Mouse (Mus musculus) midbrain, embryonic 11.5 days (tissue): ENCODE results near the gene Dag1. TPM values are rescaled to one million over a fixed set of nuclear protein-coding genes. Genes with fewer than 3 reads are reported as not detected.

ENCODE experiments used
- ATAC-seq: fragments of 200-750 bp; cut with Nextera tagmentation; 2 replicates; pipeline ENCODE4 v1.8.0; 2017; ENCODE audit warnings: moderate TSS enrichment, moderate library complexity; ENCODE audit not compliant: low FRiP score
- DNase-seq: peaks from one replicate; pipeline ENCODE4 v3.0.0; 2015; ENCODE audit warnings: low spot score; ENCODE audit errors: missing footprints
- H3K27ac ChIP-seq: fragments of 300-500 bp; sonication (generic); 2 replicates; pipeline ENCODE4 v1.5.1; 2014; ENCODE audit warnings: low read depth, low read length
- H3K27me3 ChIP-seq: fragments of 300-500 bp; sonication (generic); 2 replicates; pipeline ENCODE4 v1.6.1; 2014; ENCODE audit warnings: mild to moderate bottlenecking, low read length, moderate library complexity, mixed read lengths; ENCODE audit not compliant: control insufficient read depth, insufficient read depth
- H3K36me3 ChIP-seq: fragments of 300-500 bp; sonication (generic); 2 replicates; pipeline ENCODE4 v1.6.1; 2014; ENCODE audit warnings: mild to moderate bottlenecking, low read length, moderate library complexity, mixed read lengths; ENCODE audit not compliant: control insufficient read depth, insufficient read depth
- H3K4me1 ChIP-seq: fragments of 300-500 bp; sonication (generic); 2 replicates; pipeline ENCODE4 v1.6.1; 2014; ENCODE audit warnings: low read length; ENCODE audit not compliant: control insufficient read depth, insufficient read depth
- H3K4me2 ChIP-seq: fragments of 300-500 bp; sonication (generic); 2 replicates; pipeline ENCODE4 v1.6.1; 2014; ENCODE audit warnings: mild to moderate bottlenecking, moderate library complexity
- H3K4me3 ChIP-seq: fragments of 300-500 bp; sonication (generic); 2 replicates; pipeline ENCODE4 v1.5.1; 2014; ENCODE audit warnings: low read depth, low read length
- H3K9ac ChIP-seq: fragments of 300-500 bp; sonication (generic); 2 replicates; pipeline ENCODE4 v1.6.1; 2014; ENCODE audit warnings: low read length
- H3K9me3 ChIP-seq: fragments of 300-500 bp; sonication (generic); 2 replicates; pipeline ENCODE4 v1.6.1; 2016; ENCODE audit warnings: low read length; ENCODE audit not compliant: control insufficient read depth
- WGBS: fragments of 180-500 bp; shearing (Covaris S2); extraction: QIAGEN DNeasy Blood & Tissue Kit; methylation state at CpG from one replicate; pipeline ENCODE4 v1.1.7; 2014; 5-methylcytosine and 5-hydroxymethylcytosine counted together
- polyA plus RNA-seq: library from polyadenylated mRNA; unstranded; fragments of >200 nt; fragmentation: Nextera tagmentation; extraction: Ambion mirVana; gene quantifications from 2 replicates; pipeline ENCODE4 v1.2.1, GENCODE M21; 2014

Dag1 gene
- polyA plus RNA-seq, 1 experiment from 2014 or later, result 55.2 TPM

- H3K4me3 ChIP-seq, result no peak overlapping the region
- ATAC-seq (no peak), DNase-seq (peak; percentile 68)
- no peaks in the 10 kb centered on the region for H3K36me3 ChIP-seq
- no peaks in the 10 kb centered on the region for H3K9me3 ChIP-seq
- no peak overlapping the region for H3K27ac ChIP-seq
- no peak overlapping the region for H3K9ac ChIP-seq
- H3K4me2 ChIP-seq, result peak overlapping the region; percentile 3; the same call in 1 of the 2 replicates
- H3K27me3 ChIP-seq, result no peaks in the 10 kb centered on the region
- H3K4me1 ChIP-seq, result peaks cover 8% of the 10 kb centered on the region
- WGBS, result 81% methylated on average over 8 of the region's 8 CpGs
Measured at GRCm38 (mm10) chr9:108188511-108188910, 75.2 kb downstream of the Dag1 start.

- Histone ChIP-seq H3K36me3 (no peaks in the 10 kb centered on the region), H3K9ac (no peak overlapping the region), H3K4me1 (peaks cover 8% of the 10 kb centered on the region), H3K27ac (no peak overlapping the region), H3K4me2 (no peak overlapping the region), H3K4me3 (no peak overlapping the region), H3K27me3 (no peaks in the 10 kb centered on the region), H3K9me3 (no peaks in the 10 kb centered on the region)
- DNase-seq, result no peak
- ATAC-seq, result no peak
- 34% methylated on average over 6 of the region's 6 CpGs for WGBS
Measured at GRCm38 (mm10) chr9:108187616-108188015, 76.1 kb downstream of the Dag1 start.

GRCm38 (mm10) chr9:108185786-108186185 is 78.0 kb downstream of the Dag1 start:
- no peak overlapping the region for H3K4me2 ChIP-seq
- H3K9ac ChIP-seq, result no peak overlapping the region
- no peak overlapping the region for H3K4me3 ChIP-seq
- H3K36me3 ChIP-seq, result no peaks in the 10 kb centered on the region
- peak; percentile 64 for DNase-seq
- H3K9me3 ChIP-seq, result no peaks in the 10 kb centered on the region
- peaks cover 8% of the 10 kb centered on the region for H3K4me1 ChIP-seq
- H3K27me3 ChIP-seq, result no peaks in the 10 kb centered on the region
- 81% methylated on average over 8 of the region's 8 CpGs for WGBS
- ATAC-seq, result no peak
- no peak overlapping the region for H3K27ac ChIP-seq

- WGBS, result 94% methylated on average over 19 of the region's 19 CpGs
- H3K4me3 ChIP-seq, result no peak overlapping the region
- H3K27ac ChIP-seq, result no peak overlapping the region
- no peaks in the 10 kb centered on the region for H3K4me1 ChIP-seq
- no peak for ATAC-seq
- H3K9ac ChIP-seq, result no peak overlapping the region
- no peak overlapping the region for H3K4me2 ChIP-seq
- H3K36me3 ChIP-seq, result no peaks in the 10 kb centered on the region
- H3K9me3 ChIP-seq, result no peaks in the 10 kb centered on the region
- no peaks in the 10 kb centered on the region for H3K27me3 ChIP-seq
- DNase-seq, result peak; percentile 51
Measured at GRCm38 (mm10) chr9:108183531-108183994, 80.2 kb downstream of the Dag1 start.

GRCm38 (mm10) chr9:108182806-108183506 is 80.8 kb downstream of the Dag1 start:
- ATAC-seq (no peak), DNase-seq (no peak)
- Histone ChIP-seq H3K9ac (no peak overlapping the region), H3K27ac (no peak overlapping the region), H3K27me3 (no peaks in the 10 kb centered on the region), H3K36me3 (no peaks in the 10 kb centered on the region), H3K4me3 (no peak overlapping the region), H3K4me2 (no peak overlapping the region), H3K9me3 (no peaks in the 10 kb centered on the region), H3K4me1 (no peaks in the 10 kb centered on the region)
- 74% methylated on average over 11 of the region's 11 CpGs for WGBS

GRCm38 (mm10) chr9:108178391-108178790 is 85.4 kb downstream of the Dag1 start:
- H3K9ac ChIP-seq, result no peak overlapping the region
- DNase-seq (no peak), ATAC-seq (no peak)
- 72% methylated on average over 5 of the region's 5 CpGs for WGBS
- H3K27ac ChIP-seq, result no peak overlapping the region
- H3K4me3 ChIP-seq, result no peak overlapping the region
- no peaks in the 10 kb centered on the region for H3K9me3 ChIP-seq
- H3K4me1 ChIP-seq, result no peaks in the 10 kb centered on the region
- H3K27me3 ChIP-seq, result no peaks in the 10 kb centered on the region
- H3K4me2 ChIP-seq, result no peak overlapping the region
- H3K36me3 ChIP-seq, result no peaks in the 10 kb centered on the region

GRCm38 (mm10) chr9:108175116-108175838 is 88.5 kb downstream of the Dag1 start:
- no peaks in the 10 kb centered on the region for H3K36me3 ChIP-seq
- WGBS, result 85% methylated on average over 19 of the region's 19 CpGs
- no peak overlapping the region for H3K9ac ChIP-seq
- ATAC-seq (no peak), DNase-seq (peak; percentile 72)
- no peak overlapping the region for H3K4me3 ChIP-seq
- no peak overlapping the region for H3K27ac ChIP-seq
- no peaks in the 10 kb centered on the region for H3K27me3 ChIP-seq
- H3K9me3 ChIP-seq, result no peaks in the 10 kb centered on the region
- H3K4me2 ChIP-seq, result no peak overlapping the region
- H3K4me1 ChIP-seq, result no peaks in the 10 kb centered on the region

GRCm38 (mm10) chr9:108172777-108173350 is 90.9 kb downstream of the Dag1 start:
- H3K36me3 ChIP-seq, result no peaks in the 10 kb centered on the region
- no peak for ATAC-seq
- no peaks in the 10 kb centered on the region for H3K9me3 ChIP-seq
- H3K4me3 ChIP-seq, result no peak overlapping the region
- no peak overlapping the region for H3K9ac ChIP-seq
- WGBS, result 84% methylated on average over 5 of the region's 5 CpGs
- H3K27ac ChIP-seq, result no peak overlapping the region
- H3K4me1 ChIP-seq, result no peaks in the 10 kb centered on the region
- DNase-seq, result no peak
- H3K27me3 ChIP-seq, result no peaks in the 10 kb centered on the region
- no peak overlapping the region for H3K4me2 ChIP-seq

- WGBS, result 85% methylated on average over 10 of the region's 10 CpGs
- no peak overlapping the region for H3K4me2 ChIP-seq
- no peak overlapping the region for H3K9ac ChIP-seq
- H3K4me1 ChIP-seq, result no peaks in the 10 kb centered on the region
- no peak overlapping the region for H3K27ac ChIP-seq
- ATAC-seq (no peak), DNase-seq (no peak)
- H3K4me3 ChIP-seq, result no peak overlapping the region
- H3K27me3 ChIP-seq, result no peaks in the 10 kb centered on the region
- H3K9me3 ChIP-seq, result no peaks in the 10 kb centered on the region
- H3K36me3 ChIP-seq, result no peaks in the 10 kb centered on the region
Measured at GRCm38 (mm10) chr9:108169751-108170150, 94.0 kb downstream of the Dag1 start.
